Mouse (Mus musculus): Measurements from ENCODE around the gene Slc20a1. TPM values are rescaled to one million over a fixed set of nuclear protein-coding genes. Genes with fewer than 3 reads are reported as not detected.

Slc20a1 gene
- polyA plus RNA-seq, 1 experiment from 2014 or later: 20.1 TPM

DNA sequence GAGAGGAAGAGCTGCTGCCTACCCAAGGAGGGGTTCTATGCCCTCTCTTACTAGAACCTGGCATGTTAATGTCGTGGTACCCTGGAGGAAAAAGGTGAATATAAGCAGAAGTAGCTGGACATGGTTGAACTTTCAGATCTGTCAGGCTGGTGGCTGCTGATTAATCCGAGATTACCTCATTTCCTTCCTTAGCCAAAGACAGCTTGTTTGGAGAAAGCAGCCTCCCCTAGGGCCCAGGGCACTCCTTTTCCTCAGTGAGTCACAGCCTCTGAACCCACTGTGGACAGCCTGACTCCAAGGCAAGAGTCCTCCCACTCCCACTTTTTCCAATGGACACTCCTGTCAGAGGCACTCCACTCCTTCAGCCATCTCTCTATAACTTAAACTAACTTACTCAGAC is 22.9 kb upstream of the Slc20a1 start:
- 40% methylated on average over 2 of the region's 2 CpGs for WGBS
- Histone ChIP-seq H3K9me3 (ENCODE audit: control insufficient read depth, low read length) (no peaks in the 10 kb centered on the region), H3K27ac (ENCODE audit: low read length) (no peak overlapping the region), H3K36me3 (ENCODE audit: control insufficient read depth, insufficient read depth, low read length) (no peaks in the 10 kb centered on the region), H3K9ac (ENCODE audit: low read length) (no peak overlapping the region), H3K4me1 (replicated peaks; ENCODE audit: control insufficient read depth, insufficient read depth, low read length) (0 out of 2 replicates have a peak, but pooled peaks cover 3% of the 10 kb centered on the region), H3K27me3 (ENCODE audit: control insufficient read depth, insufficient read depth, low read depth, low read length) (no peaks in the 10 kb centered on the region), H3K4me3 (ENCODE audit: low read length) (no peak overlapping the region), H3K4me2 (ENCODE audit: low read depth, low read length) (no peak overlapping the region)
- no peak; the same call in 1 of the 2 replicates for ATAC-seq (ENCODE audit: low read depth)

DNA sequence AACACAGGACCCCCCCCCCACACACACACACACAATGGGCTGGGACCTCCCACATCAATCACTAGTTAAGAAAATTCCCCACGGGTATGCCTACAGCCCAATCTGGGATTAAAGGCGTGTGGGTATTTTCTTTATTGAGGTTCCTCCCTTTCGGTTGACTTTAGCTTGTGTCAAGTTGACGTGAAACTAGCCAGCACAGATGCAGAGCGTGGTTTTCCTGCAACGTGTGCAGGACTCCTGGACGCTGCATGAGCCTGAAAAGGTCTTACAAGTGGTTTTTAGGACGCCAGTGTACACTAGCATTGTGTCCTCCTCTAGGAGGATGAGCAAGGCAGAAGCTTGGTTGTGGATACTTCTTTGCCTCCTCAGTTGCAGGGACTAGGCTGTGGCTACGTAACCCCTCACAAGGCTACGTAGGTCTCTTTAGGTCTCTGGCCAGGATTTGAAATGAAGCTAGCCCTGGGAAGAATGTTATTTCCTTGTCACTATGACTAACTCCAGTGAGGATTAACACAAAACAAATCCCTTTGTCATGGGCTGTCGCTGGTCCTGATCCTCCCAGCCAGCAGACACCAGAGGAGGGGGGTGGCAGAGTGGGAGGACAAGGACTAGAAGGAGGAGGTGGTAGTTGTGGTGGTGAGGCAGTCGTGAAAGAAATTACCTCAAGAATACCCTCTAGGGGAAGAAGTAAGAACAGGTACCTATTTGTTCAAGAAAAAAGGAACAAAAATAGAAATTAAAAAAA is 21.7 kb upstream of the Slc20a1 start:
- Histone ChIP-seq H3K9ac (ENCODE audit: low read length) (no peak overlapping the region), H3K4me2 (ENCODE audit: low read depth, low read length) (no peak overlapping the region), H3K9me3 (ENCODE audit: control insufficient read depth, low read length) (no peaks in the 10 kb centered on the region), H3K36me3 (ENCODE audit: control insufficient read depth, insufficient read depth, low read length) (no peaks in the 10 kb centered on the region), H3K4me3 (ENCODE audit: low read length) (no peak overlapping the region), H3K27ac (ENCODE audit: low read length) (no peak overlapping the region), H3K4me1 (replicated peaks; ENCODE audit: control insufficient read depth, insufficient read depth, low read length) (0 out of 2 replicates have a peak, but pooled peaks cover 3% of the 10 kb centered on the region), H3K27me3 (ENCODE audit: control insufficient read depth, insufficient read depth, low read depth, low read length) (no peaks in the 10 kb centered on the region)
- ATAC-seq (ENCODE audit: low read depth): no peak
- WGBS: 81% methylated on average over 12 of the region's 12 CpGs

DNA sequence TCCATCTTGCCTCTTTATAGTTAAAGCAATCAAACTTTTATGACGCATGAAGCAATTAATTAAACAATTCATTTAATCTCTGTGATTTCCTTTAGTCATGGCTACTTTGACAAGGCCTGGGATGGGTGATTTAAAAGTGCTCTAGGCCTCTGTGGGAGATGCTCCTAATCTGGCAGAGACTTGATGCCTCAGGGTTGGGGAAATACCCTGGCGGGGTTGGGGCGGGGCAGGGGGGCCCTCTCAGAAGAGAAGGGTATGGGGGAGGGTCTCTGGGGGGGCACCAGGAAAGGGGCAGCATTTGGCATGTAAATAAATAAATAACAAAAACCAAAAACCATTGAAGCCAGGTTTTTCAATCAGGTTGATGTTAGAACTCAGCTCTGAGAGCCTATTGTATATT is 20.9 kb upstream of the Slc20a1 start:
- H3K9me3 ChIP-seq (ENCODE audit: control insufficient read depth, low read length): no peaks in the 10 kb centered on the region
- H3K4me2 ChIP-seq (ENCODE audit: low read depth, low read length): no peak overlapping the region
- no peak overlapping the region for H3K4me3 ChIP-seq (ENCODE audit: low read length)
- H3K36me3 ChIP-seq (ENCODE audit: control insufficient read depth, insufficient read depth, low read length): no peaks in the 10 kb centered on the region
- 0 out of 2 replicates have a peak, but pooled peaks cover 3% of the 10 kb centered on the region for H3K4me1 ChIP-seq (replicated peaks; ENCODE audit: control insufficient read depth, insufficient read depth, low read length)
- H3K27me3 ChIP-seq (ENCODE audit: control insufficient read depth, insufficient read depth, low read depth, low read length): no peaks in the 10 kb centered on the region
- WGBS: 61% methylated on average over 3 of the region's 3 CpGs
- H3K27ac ChIP-seq (ENCODE audit: low read length): no peak overlapping the region
- ATAC-seq (ENCODE audit: low read depth): no peak
- H3K9ac ChIP-seq (ENCODE audit: low read length): no peak overlapping the region

DNA sequence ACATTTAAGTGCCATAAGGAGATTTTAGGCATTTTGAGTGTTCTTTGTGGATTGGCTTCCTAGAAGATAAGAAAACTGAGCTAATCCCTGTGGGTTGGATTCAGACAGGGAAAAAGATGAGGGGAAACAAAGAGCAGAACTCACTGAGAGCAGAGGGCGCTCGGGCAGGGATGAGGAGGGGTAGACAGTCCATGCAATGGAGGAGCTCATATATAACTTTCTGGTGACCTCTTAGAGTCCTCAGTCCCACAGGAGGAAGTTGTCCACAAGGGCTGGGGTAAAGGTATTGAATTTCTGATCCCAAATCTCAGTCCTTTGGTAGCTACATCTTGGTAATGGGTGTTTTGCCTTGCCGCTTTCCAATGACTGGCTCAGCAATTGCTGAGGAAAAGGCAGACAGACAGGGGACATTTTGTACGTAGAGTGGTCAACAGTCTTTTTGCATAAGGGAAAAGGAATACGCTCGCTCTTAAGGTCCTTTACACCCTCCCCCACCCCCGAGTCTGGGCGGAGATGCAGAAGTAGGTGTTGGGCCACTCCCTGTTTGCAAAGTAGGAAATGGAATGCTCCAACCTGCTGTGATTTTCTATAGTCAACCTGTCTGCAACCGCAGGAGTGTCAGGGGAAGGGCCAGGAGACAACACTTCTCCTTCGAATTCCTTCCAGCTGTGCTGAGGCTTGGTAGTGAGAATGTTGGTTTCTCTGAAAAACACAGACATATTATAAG is 20.2 kb upstream of the Slc20a1 start:
- ATAC-seq (ENCODE audit: low read depth): peak; percentile 66
- Histone ChIP-seq H3K27ac (ENCODE audit: low read length) (0 out of 2 replicates have a peak overlapping the region, but pooled peaks have one; percentile 1), H3K27me3 (ENCODE audit: control insufficient read depth, insufficient read depth, low read depth, low read length) (no peaks in the 10 kb centered on the region), H3K9ac (ENCODE audit: low read length) (no peak overlapping the region), H3K4me1 (replicated peaks; ENCODE audit: control insufficient read depth, insufficient read depth, low read length) (0 out of 2 replicates have a peak, but pooled peaks cover 3% of the 10 kb centered on the region), H3K4me3 (ENCODE audit: low read length) (peak overlapping the region; percentile 5; the same call in 1 of the 2 replicates), H3K4me2 (ENCODE audit: low read depth, low read length) (peak overlapping the region; percentile 4; the same call in 1 of the 2 replicates), H3K9me3 (ENCODE audit: control insufficient read depth, low read length) (no peaks in the 10 kb centered on the region), H3K36me3 (ENCODE audit: control insufficient read depth, insufficient read depth, low read length) (no peaks in the 10 kb centered on the region)
- 36% methylated on average over 10 of the region's 10 CpGs for WGBS

DNA sequence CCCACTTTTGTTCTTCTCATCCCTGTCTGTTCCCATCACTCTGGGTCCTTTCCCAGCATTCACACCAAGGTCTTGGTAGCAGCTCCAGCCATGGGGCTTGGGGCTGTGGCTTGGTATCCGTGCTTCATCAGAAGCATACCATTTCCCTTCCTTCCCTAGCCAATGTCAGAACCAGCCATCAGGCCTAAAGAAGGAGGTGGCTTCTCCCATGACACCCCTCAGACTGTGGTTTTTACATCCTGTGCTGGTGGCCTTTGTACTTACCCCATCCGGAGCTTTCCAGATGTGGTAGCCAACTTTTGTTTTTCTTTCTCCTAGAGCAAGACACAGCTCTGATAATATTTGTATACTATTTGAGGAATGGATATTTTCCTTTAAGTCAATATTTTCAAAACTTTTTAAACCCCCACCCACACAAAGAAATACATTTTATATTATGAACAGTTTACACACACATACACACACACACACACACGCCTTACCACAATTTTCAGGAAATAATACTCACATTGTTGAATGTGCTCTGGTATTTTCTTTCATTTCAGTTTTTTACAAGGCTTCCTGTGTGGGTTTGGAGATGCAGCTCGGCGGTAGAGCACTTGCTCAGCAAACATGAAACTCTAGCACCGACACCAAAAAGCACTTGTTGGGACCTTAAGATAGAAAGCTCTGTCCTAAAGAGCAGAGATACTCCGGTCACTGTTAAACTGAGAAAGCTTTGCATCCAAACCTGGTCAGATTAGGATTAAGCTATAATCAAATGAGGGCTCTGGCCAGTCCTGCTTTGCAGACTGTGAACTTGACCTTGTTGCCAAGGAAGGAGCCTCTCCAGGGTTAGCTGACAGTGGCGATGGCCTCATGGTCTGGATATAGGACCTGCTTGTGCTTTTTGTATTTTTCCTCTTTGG is 18.4 kb upstream of the Slc20a1 start:
- 48% methylated on average over 8 of the region's 8 CpGs for WGBS
- Histone ChIP-seq H3K27ac (ENCODE audit: low read length) (no peak overlapping the region), H3K36me3 (ENCODE audit: control insufficient read depth, insufficient read depth, low read length) (no peaks in the 10 kb centered on the region), H3K4me3 (ENCODE audit: low read length) (no peak overlapping the region), H3K4me1 (replicated peaks; ENCODE audit: control insufficient read depth, insufficient read depth, low read length) (no peaks in the 10 kb centered on the region), H3K9me3 (ENCODE audit: control insufficient read depth, low read length) (no peaks in the 10 kb centered on the region), H3K9ac (ENCODE audit: low read length) (no peak overlapping the region), H3K27me3 (ENCODE audit: control insufficient read depth, insufficient read depth, low read depth, low read length) (no peaks in the 10 kb centered on the region), H3K4me2 (ENCODE audit: low read depth, low read length) (no peak overlapping the region)
- ATAC-seq (ENCODE audit: low read depth): no peak

DNA sequence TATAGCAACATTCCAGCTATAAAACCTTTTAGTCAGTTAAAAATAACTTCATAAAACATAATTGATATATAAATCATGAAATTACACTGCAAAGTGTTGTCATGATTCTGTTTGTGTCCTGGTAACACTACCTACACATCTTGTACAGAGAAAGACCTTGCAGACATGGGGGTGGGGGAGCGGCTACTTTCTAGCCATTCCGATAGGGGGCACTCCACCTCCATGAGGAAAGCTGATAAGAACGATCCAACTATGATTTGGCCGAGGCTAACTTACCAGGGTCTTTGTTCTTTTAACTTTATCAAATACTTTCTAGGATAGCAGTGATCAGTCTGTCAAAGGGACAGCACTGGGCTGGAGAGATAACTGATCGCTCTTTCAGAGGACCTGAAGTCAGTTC is 17.1 kb upstream of the Slc20a1 start:
- Histone ChIP-seq H3K4me3 (ENCODE audit: low read length) (no peak overlapping the region), H3K4me1 (replicated peaks; ENCODE audit: control insufficient read depth, insufficient read depth, low read length) (no peaks in the 10 kb centered on the region), H3K4me2 (ENCODE audit: low read depth, low read length) (no peak overlapping the region), H3K27ac (ENCODE audit: low read length) (no peak overlapping the region), H3K27me3 (ENCODE audit: control insufficient read depth, insufficient read depth, low read depth, low read length) (no peaks in the 10 kb centered on the region), H3K9me3 (ENCODE audit: control insufficient read depth, low read length) (no peaks in the 10 kb centered on the region), H3K36me3 (ENCODE audit: control insufficient read depth, insufficient read depth, low read length) (no peaks in the 10 kb centered on the region), H3K9ac (ENCODE audit: low read length) (no peak overlapping the region)
- ATAC-seq (ENCODE audit: low read depth): no peak
- 83% methylated on average over 5 of the region's 5 CpGs for WGBS

DNA sequence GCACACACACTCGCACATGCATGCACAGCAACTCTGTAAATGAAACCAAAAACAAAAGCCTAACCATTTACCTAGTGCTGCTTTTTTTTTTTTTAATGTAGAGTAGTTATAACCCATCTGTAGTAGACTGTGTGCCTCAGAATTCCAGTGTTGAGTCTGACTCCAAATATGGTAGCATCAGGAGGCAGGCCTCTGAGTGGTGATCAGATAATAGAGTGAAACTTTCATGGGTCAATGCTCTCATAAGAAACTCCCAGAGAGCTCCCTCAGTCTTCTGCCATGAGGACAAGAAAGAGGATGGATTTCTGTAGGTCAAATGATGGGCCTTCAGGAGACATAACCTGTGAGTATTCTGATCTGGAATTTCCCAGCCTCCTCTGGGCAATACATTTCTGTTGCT is 16.2 kb upstream of the Slc20a1 start:
- Histone ChIP-seq H3K36me3 (ENCODE audit: control insufficient read depth, insufficient read depth, low read length) (no peaks in the 10 kb centered on the region), H3K27ac (ENCODE audit: low read length) (no peak overlapping the region), H3K9me3 (ENCODE audit: control insufficient read depth, low read length) (no peaks in the 10 kb centered on the region), H3K27me3 (ENCODE audit: control insufficient read depth, insufficient read depth, low read depth, low read length) (no peaks in the 10 kb centered on the region), H3K4me2 (ENCODE audit: low read depth, low read length) (no peak overlapping the region), H3K4me1 (replicated peaks; ENCODE audit: control insufficient read depth, insufficient read depth, low read length) (no peaks in the 10 kb centered on the region), H3K4me3 (ENCODE audit: low read length) (no peak overlapping the region), H3K9ac (ENCODE audit: low read length) (no peak overlapping the region)
- WGBS: 95% methylated on average over 1 of the region's 1 CpGs
- ATAC-seq (ENCODE audit: low read depth): no peak

DNA sequence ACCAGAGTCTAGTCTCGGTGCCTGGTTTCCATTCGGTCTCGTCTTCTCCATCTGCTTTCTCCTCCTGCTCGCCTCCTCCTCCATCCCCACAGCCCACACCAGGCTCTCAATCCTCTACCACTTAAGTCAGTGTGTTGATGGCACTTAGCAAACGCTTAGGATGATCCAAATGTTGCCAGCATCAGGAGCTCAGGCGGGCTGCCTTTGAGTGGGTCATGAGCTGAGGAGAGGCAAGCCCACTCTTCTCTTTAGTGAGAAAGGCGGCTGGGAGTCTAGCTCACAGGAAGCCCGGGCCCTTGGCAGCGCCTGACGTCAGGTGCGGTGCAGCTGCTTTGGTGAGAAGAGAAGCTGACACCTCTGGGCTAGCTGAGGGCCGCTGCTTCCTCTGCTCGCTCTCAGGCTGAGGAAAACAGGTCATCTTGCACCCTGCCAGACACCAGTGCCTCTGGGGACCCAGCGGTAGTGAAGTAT is 15.0 kb upstream of the Slc20a1 start:
- H3K27me3 ChIP-seq (ENCODE audit: control insufficient read depth, insufficient read depth, low read depth, low read length): no peaks in the 10 kb centered on the region
- H3K4me1 ChIP-seq (replicated peaks; ENCODE audit: control insufficient read depth, insufficient read depth, low read length): no peaks in the 10 kb centered on the region
- H3K9me3 ChIP-seq (ENCODE audit: control insufficient read depth, low read length): no peaks in the 10 kb centered on the region
- no peak overlapping the region for H3K9ac ChIP-seq (ENCODE audit: low read length)
- no peak overlapping the region for H3K4me3 ChIP-seq (ENCODE audit: low read length)
- no peak overlapping the region for H3K27ac ChIP-seq (ENCODE audit: low read length)
- no peaks in the 10 kb centered on the region for H3K36me3 ChIP-seq (ENCODE audit: control insufficient read depth, insufficient read depth, low read length)
- no peak overlapping the region for H3K4me2 ChIP-seq (ENCODE audit: low read depth, low read length)
- no peak for ATAC-seq (ENCODE audit: low read depth)
- WGBS: 49% methylated on average over 14 of the region's 14 CpGs
